Mouse (Mus musculus): Measurements from ENCODE around the gene Sord.

DNA sequence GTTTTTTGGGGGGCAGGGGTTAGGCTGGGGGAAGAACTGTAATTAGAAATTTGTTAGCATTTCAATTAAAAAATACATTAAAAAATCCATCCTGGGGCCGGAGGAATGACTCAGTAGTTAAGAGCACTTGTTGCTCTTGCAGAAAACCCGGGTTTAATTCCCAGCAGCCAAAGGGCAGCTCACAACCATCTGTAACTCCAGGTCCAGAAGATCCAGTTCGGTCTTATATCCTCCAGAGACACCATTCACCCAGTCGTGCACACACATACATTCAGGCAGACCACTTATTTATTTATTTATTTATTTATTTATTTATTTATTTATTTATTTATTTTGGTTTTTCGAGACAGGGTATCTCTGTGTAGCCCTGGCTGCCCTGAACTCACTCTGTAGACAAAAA lies 1.2 kb upstream of the Sord start:
- TF ChIP-seq CTCF (IDR thresholded peaks at IDR 0.05; ENCODE audit: low read depth, low read length) (no peak), POLR2A (IDR thresholded peaks at IDR 0.05; ENCODE audit: extremely low read depth, insufficient read depth, low read length) (no peak)

Measured in liver, adult 2 months (tissue).